Mouse (Mus musculus) 3T3-L1 (cell line): ENCODE data around the gene Rtca.

Source experiments
- DNase-seq: peaks from one replicate; pipeline ENCODE4 v3.0.0-alpha.2; 2015; ENCODE audit warnings: low read depth, low spot score

The Rtca gene

DNA sequence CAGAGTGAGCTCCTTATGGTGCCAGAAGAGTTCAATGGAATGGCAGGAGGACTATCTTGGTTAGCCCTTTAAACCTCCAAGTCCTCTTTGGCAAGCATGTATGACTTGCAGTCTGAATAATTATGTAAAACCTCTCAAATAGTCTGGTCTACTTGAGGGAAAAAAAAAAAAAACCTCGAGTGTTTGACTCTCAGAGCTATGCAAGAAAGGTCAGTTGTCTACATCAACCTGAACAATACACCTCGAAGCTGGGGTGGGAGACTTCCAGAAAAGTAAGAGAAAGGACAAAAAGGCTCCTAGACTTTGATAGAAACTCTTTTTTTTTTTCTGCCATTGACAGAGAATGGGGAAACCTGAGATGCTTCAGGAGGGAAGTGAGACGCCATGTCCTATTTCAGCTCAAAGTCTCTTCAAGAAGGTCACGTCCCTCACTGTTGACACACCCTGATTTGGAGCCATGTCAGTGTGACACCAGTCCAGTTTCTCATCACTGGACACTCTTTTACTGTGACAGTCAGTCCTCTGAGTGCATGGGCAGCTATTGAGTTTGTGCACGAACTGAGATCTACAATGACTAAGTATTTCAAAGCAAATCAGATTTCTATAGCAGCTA, 31.2 kb downstream of the Rtca start:
- DNase-seq: no peak

DNA sequence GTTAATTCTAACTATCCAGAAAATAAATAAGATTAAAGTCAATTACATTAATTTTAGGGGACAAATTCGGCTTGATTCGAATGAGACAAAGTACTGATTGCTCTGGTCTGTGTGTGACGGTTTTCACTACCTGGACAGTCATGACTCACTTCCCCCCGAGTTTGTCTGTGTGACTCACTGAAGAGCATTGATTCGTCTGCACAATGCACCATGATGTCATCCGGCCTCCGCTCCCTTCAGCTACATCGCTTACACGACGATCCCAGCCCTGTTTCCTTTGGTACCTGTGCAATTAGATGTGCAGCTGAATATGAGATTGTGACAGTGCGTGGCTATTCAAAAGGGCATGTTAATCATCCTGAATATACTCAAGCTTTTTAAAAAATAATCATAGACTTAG, 33.4 kb downstream of the Rtca start:
- DNase-seq: peak; percentile 55

DNA sequence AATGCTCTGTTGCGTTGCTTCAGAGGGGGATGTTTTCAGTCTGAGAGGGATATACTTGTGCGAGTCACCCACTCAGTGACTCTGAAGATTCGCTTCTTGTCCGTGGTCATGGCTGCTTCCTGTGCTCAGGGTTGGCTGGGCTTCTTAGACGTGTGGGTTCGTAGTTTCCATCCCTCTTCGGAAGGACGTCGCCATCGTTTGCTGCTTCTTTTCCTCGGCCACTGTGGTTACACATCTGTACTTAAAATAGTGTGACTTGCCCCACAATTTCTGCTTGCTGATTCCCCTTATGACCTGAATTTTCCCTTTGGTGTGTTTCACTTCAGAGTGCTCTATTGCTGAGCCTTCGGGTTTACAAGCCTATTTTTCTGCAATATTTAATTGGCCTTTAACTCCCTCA, 42.3 kb downstream of the Rtca start:
- DNase-seq: no peak

DNA sequence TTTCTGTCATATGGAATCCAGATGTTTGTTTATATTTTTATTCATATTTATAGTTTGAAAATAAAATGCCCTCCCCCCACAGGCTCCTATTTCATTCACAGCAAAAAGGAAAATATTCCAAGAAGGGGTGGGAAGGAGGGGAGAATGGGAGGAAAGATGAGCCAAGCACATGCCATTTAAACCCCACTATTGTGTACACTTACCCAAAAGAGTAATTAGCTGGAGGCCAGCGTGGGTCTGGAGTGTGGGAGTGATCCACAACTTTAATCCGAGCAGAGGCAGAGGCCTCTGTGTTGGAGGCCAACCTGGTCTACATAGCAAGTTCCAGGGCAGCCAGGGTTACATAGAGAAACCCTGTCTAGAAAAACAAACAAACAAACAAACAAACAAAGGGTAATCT, 43.7 kb downstream of the Rtca start:
- no peak for DNase-seq

DNA sequence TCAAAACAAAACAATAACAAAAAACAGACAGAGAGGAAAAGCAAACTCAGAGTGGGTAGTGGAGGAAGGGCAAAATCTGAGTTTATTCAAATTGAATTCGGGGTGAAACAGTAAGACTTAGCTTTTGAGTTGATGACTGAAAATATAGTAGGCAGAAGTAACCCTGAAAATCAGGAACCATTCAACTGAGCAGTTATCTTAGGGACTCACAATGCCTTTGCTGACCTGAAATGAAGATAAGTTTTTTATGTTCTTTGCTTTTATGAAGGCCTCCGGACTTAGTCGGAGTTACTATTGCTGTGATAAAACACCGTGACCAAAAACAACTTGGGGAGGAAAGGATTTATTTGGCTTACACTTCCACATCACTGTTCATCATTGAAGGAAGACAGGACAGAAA, 47.0 kb downstream of the Rtca start:
- no peak for DNase-seq

DNA sequence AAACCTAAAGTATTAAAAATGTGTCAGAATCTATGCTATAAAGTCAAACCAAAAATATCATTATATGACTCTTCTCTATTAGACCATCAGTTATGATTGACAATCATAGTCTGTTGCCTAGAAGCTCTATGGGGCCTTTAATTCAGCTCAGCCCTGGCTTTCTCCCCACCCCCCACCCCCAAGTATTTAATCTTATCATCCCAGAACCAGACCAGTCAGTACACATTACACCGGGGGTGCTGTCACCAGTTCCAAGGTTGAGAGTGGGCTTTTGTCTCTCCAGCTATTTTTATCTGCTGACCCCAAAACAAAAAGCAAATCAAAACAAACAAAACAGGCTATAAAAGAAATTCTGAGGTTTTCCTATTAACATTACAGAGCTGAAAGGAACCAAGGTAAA, 53.5 kb downstream of the Rtca start:
- no peak for DNase-seq

DNA sequence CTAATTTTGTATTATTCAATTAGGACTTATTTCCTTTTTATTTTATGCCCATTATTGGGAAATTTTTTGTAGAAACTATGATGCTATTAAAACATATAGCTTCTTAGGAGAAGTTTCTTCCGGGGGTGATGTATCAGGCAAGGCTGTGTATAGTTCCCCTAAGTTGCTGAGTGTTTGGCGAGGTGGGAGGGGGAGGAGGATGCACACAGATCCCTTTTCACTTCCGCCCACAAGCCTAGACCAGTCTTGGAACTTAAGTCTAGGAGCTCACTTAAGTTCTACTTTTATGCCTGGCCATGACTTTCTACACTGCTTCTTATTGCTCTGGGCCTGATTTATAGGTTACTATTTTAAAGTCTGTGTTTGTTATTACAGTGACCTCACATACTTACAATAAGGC, 57.3 kb downstream of the Rtca start:
- DNase-seq: no peak

DNA sequence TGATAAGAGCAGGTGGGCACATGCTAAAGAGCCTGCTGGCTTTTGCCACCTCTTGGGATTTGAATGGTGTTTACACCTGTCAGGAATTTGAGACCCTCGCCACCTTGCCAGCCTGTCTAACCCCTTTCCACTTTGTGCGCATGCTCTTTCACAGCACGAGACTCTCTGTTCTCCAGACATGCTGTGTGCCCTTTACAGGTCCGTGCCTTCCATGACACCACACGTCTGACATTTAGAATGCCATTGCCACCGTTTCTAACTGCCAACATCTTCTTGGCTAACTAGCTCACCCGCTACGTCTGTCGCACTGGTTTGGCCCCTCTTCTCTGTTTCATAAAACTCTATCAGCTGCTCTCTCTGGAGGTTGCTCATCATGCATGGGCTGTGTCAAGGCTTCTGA, 63.7 kb downstream of the Rtca start:
- no peak for DNase-seq

DNA sequence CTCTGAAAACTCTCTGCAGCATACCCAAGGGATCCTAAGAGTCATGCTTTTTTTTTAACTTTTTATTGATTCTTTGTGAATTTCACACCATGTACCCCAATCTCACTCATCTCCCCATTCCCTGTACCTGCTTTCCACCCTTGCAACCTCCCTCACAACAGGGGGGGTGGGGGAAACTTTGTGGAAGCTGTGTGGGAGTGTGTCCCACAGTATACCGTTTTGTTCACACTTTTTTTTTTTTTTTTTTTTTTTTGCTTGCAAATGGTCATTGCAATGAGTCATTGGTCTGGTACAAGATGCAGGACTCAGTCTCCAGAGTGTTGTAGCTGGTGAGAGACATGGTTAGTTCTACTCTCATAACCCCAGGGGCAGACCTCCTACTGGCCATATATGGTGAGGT, 65.2 kb downstream of the Rtca start:
- no peak for DNase-seq

DNA sequence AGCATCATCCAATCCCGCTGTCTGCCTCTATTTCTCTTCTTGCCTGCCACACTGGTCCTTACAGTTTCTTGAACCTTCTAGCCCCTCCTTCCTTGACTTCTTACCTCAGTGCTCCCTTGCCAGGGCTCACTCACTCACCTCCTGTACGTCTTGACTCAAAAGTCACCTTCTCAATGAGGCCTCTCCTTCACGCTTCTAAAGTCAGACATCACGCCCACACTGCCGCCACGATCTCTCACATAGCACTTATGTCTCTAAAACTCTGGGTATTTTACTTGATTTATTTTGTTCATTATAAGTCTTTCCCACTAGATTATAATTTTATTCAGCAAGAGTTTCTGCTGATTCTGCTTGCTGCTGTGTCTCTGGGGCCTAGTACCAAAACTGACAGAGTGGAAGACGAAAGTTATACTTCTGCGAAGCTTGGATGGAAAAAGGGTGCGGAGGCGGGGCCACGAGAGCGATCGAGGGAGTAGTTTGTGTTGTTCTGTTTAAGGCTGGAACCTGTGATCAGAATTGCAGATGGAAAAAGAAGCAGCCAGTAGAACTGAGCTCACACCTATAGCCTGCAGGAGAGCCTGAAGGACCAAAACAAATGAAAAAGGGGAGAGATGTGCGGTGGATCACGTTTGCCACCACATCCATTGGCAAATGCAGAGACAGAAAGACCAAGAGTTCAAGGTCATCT, 66.3 kb downstream of the Rtca start:
- no peak for DNase-seq

DNA sequence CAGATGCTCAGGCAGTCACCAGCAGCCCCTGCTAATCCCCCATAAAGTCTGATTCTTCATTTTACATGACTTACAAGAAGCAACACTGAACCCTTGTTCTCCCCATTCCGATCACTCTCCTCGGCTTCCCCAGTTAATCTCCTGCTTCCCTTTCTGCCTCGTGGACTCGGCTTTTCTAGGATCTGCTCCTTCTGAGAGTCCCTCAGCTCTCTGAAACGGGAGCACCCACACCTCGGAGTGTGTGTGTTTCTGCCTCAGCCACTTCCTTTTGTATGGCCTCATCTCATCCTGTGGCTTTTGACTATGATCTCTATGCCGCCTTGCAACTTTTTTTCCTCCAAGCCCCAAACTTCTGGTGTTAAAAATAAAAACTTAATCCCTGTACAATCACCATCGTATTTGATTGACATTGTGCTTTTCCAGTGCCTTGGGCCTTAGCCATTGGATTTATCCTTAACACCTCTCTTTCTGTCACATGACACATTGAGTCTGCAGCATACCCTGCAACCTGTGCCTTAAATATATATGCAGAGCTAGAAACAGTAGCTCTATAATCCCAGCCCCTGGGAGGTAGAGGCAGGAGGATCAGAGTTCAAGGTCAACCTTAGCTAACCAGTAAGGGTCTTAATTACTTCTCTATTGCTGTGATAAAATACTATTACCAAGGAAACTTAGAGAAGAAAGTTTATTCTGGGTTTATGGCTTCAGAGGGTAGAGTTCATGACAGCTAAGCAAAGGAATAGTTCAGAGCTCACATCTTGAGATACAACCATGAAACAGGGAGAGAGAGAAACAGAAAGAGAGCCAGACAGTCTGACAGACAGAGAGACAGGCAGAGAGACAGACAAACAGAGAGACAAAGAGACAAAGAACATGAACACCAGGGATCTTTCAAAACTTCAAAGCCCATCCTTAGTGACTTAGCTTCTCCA, 67.7 kb downstream of the Rtca start:
- DNase-seq: no peak
